Mouse (Mus musculus) heart, adult 11 months (tissue): ENCODE measurements at regions not wholly inside any gene's neighbourhood (a gene's known extent, or its start where the extent isn't known, plus 50 kb on each side); places are given as distances from the start of the nearest gene placed in this dataset.
A peak's percentile ranks its signal among the peaks of the same experiment; 100 is the strongest.

ENCODE experiments used
- DNase-seq: peaks from one replicate; pipeline ENCODE4 v3.0.0; 2022

DNA sequence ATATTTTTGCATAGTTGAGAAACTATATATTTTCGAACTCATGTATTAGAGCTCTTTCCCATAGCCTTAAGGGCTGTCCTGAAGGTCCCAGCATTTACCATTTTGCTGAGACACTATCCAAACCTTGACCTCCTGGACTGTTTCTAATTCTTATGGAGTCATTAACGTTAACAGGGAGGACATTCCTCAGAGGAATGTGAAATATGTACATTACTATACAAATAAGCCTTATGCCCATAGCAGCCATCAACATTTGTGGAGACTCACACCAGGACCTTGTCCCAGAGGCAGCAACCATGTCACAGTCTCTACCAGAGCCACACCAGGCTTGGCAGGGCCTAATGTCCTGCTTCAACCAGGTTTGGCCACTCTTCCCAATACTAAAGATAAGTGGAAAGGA, 54.6 kb upstream of the Atp13a3 start:
- peak; percentile 40 for DNase-seq

DNA sequence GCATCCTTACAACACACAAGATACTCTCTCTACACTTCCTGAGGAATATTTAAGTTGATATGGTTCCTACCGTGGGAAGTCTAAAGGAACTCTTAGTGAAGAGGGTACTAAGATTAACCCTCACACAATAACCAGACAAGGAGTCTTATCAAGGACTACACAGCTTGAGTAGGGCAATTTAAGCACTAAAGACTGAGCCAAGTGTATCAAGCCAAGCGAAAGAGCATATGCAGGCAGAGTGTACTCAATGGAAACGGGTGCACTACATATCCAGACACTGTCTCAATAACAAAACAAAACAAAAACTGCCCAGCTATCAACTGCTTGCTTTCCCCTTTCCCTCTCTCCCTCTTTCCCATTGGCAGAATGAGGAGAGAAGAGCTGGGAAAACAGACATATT, 52.1 kb upstream of the Atp13a3 start:
- DNase-seq, result peak; percentile 27

- DNase-seq, result no peak
Observed at GRCm38 (mm10) chr16:30457335-30457734, 51.6 kb upstream of the Atp13a3 start.

DNA sequence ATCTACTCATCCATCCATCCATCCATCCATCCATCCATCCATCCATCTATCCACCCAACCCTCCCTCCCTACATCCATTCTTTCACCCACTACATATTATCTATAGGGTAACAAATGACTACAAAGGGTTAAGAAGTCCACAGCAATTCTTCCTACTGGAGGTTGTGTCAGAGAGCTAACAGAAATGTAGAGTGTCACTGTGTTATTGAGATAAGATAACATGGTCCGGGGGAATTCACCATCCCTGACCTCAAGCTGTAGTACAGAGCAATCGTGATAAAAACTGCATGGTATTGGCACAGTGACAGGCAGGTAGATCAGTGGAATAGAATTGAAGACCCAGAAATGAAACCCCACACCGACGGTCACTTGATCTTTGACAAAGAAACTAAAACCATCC, 50.9 kb upstream of the Atp13a3 start:
- DNase-seq, result no peak
